Mouse (Mus musculus): ENCODE results near the gene Coro2b. TPM values are rescaled to one million over a fixed set of nuclear protein-coding genes. Genes with fewer than 3 reads are reported as not detected.

Gene Coro2b
- polyA plus RNA-seq, 1 experiment from 2014 or later = 15.3 TPM

DNA sequence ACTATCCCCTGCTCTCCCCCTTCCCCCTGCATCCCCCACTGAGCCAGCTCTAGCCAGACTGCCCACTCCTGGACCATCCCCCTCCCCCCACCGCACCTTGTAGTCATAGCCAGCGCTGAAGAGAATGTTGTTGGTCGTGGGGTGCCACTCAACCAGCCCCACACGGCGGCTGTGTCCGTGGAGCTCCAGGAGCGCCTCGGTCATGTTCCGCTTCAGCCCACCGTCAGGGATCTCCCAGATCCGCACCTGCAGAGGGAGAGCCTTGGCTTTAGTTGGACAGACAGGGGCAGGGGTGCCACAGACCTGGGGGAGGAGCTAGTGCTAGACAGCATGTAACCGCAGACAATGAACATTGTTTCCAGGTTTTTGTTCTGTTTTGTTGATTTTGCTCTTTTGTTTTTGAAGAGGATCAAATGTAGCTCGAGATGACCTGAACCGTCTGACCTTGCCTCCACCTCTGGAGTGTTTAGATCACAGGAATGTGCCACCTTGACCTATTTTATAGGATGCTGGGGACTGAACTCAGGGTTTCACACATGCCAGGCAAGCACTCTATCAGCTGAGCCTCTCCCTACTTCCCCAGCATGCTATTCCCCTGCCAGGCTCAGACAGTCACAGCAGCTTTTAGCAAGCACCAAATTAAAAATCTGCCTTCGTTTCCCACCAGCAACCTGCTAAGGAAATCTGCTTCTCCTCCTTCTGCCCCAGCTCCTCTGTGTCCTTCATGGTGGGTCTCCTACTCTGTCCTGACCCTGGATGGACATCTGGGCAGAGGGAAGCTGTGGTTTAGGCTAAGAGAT, 104.4 kb downstream of the Coro2b start:
- Histone ChIP-seq H3K9ac (ENCODE audit: low read length) (no peak overlapping the region), H3K36me3 (ENCODE audit: control insufficient read depth, insufficient read depth, low read length) (0 out of 2 replicates have a peak, but pooled peaks cover 3% of the 10 kb centered on the region), H3K27ac (ENCODE audit: low read depth, low read length) (no peak overlapping the region), H3K4me3 (ENCODE audit: low read depth, low read length) (no peak overlapping the region), H3K4me2 (no peak overlapping the region), H3K27me3 (ENCODE audit: control insufficient read depth, insufficient read depth, low read length) (no peaks in the 10 kb centered on the region), H3K4me1 (ENCODE audit: control insufficient read depth, insufficient read depth, low read length) (peaks cover 7% of the 10 kb centered on the region), H3K9me3 (ENCODE audit: control insufficient read depth, low read length) (no peaks in the 10 kb centered on the region; the same call in 1 of the 2 replicates)
- ATAC-seq (ENCODE audit: low FRiP score) (no peak), DNase-seq (ENCODE audit: low spot score, missing footprints) (peak; percentile 73)
- 67% methylated on average over 15 of the region's 15 CpGs for WGBS

DNA sequence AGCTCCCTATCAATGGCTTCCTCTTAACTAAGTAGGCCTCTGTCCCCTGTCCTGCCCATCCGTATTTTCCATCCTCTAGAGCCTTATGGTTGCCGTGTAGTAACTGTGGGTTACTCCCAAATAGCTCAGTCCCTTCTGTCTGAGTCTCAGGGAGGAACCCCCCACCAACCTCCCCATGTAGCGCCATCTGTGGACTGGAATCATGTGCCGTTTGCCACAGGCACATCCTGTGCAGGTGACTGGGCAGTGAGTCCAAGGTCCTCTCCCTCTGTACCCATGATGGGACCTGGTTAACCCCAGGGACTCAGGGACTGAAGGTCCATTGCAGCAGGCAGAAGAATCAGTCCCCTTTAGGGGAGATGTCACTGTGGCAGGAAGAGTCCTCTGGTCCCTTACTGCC, 106.1 kb downstream of the Coro2b start:
- H3K9me3 ChIP-seq (ENCODE audit: control insufficient read depth, low read length) = no peaks in the 10 kb centered on the region; the same call in 1 of the 2 replicates
- ATAC-seq (ENCODE audit: low FRiP score) (no peak), DNase-seq (ENCODE audit: low spot score, missing footprints) (peak; percentile 37)
- H3K4me3 ChIP-seq (ENCODE audit: low read depth, low read length) = no peak overlapping the region
- H3K4me2 ChIP-seq = no peak overlapping the region
- peaks cover under 1% of the 10 kb centered on the region for H3K4me1 ChIP-seq (ENCODE audit: control insufficient read depth, insufficient read depth, low read length)
- H3K9ac ChIP-seq (ENCODE audit: low read length) = no peak overlapping the region
- no peaks in the 10 kb centered on the region for H3K27me3 ChIP-seq (ENCODE audit: control insufficient read depth, insufficient read depth, low read length)
- H3K27ac ChIP-seq (ENCODE audit: low read depth, low read length) = no peak overlapping the region
- WGBS = 90% methylated on average over 4 of the region's 4 CpGs
- H3K36me3 ChIP-seq (ENCODE audit: control insufficient read depth, insufficient read depth, low read length) = 0 out of 2 replicates have a peak, but pooled peaks cover 3% of the 10 kb centered on the region

DNA sequence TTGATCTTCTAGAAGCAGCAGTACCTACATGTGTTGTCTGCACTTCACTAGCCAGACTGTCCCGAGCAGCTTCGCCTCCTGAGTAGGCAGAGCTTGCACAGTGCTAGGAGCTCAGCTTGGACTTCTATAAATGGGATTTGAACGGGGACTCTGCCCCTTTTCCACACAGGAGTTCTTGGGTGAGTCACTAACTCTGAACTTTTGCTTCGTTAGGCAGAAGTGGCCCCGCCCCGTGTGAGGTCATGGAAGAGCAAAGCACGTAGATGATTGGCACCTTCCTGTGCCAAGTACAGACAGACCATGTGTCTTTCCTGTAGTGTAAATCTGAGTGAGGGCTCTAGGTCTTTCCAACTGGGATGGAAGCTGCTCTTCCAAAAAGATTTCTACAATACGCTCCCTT, 109.8 kb downstream of the Coro2b start:
- no peak overlapping the region for H3K4me2 ChIP-seq
- ATAC-seq (ENCODE audit: low FRiP score) = no peak
- 0 out of 2 replicates have a peak, but pooled peaks cover 3% of the 10 kb centered on the region for H3K36me3 ChIP-seq (ENCODE audit: control insufficient read depth, insufficient read depth, low read length)
- no peaks in the 10 kb centered on the region; the same call in 1 of the 2 replicates for H3K9me3 ChIP-seq (ENCODE audit: control insufficient read depth, low read length)
- H3K4me3 ChIP-seq (ENCODE audit: low read depth, low read length) = no peak overlapping the region
- H3K27ac ChIP-seq (ENCODE audit: low read depth, low read length) = no peak overlapping the region
- WGBS = 93% methylated on average over 8 of the region's 8 CpGs
- H3K4me1 ChIP-seq (ENCODE audit: control insufficient read depth, insufficient read depth, low read length) = no peaks in the 10 kb centered on the region
- peak; percentile 26 for DNase-seq (ENCODE audit: low spot score, missing footprints)
- H3K9ac ChIP-seq (ENCODE audit: low read length) = no peak overlapping the region
- H3K27me3 ChIP-seq (ENCODE audit: control insufficient read depth, insufficient read depth, low read length) = no peaks in the 10 kb centered on the region

DNA sequence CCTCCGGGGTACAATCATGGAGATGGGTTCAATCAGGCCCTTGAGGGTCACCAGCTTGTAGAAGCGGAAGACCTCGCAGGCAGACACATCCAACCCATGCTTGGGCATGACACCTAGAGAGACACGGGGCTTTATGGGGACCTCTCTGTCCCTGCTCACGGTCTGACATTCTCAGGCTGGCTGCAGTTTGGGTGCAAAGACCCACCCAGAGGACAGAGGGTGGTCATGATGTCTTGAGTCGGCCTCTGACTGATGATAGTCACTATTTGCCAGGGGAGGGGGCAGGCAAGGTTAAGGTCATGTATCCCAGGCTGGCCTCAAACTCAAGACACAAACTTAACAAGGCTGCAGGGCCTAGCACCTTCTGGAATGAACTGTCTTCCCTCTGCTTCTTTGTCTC, 110.3 kb downstream of the Coro2b start:
- Histone ChIP-seq H3K27ac (ENCODE audit: low read depth, low read length) (no peak overlapping the region), H3K9me3 (ENCODE audit: control insufficient read depth, low read length) (no peaks in the 10 kb centered on the region; the same call in 1 of the 2 replicates), H3K4me2 (no peak overlapping the region), H3K36me3 (ENCODE audit: control insufficient read depth, insufficient read depth, low read length) (0 out of 2 replicates have a peak, but pooled peaks cover 3% of the 10 kb centered on the region), H3K9ac (ENCODE audit: low read length) (no peak overlapping the region), H3K27me3 (ENCODE audit: control insufficient read depth, insufficient read depth, low read length) (no peaks in the 10 kb centered on the region), H3K4me3 (ENCODE audit: low read depth, low read length) (no peak overlapping the region), H3K4me1 (ENCODE audit: control insufficient read depth, insufficient read depth, low read length) (no peaks in the 10 kb centered on the region)
- WGBS = 92% methylated on average over 6 of the region's 6 CpGs
- ATAC-seq (ENCODE audit: low FRiP score) = no peak
- peak; percentile 44 for DNase-seq (ENCODE audit: low spot score, missing footprints)

DNA sequence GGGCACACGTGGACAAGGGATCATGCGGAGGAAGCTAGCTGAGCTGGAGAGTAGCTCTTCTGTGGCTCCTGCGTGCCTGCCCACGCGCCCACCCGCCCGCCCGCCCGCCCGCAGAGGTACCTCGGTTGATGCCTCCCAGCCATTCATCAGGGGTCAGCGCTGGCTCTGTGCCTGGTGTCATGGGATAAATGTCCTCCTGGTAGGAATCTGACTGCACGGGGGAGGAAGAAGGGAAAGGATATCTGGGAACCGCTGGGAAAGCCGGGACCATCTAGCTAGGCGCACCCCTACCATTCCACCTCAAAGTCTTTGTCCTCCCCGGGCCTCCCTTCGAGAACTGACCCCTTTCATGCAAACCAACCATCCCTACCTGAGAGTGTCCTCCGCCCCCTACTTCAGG, 110.8 kb downstream of the Coro2b start:
- no peaks in the 10 kb centered on the region; the same call in 1 of the 2 replicates for H3K9me3 ChIP-seq (ENCODE audit: control insufficient read depth, low read length)
- H3K9ac ChIP-seq (ENCODE audit: low read length) = no peak overlapping the region
- no peak for ATAC-seq (ENCODE audit: low FRiP score)
- no peak for DNase-seq (ENCODE audit: low spot score, missing footprints)
- no peak overlapping the region for H3K4me2 ChIP-seq
- no peaks in the 10 kb centered on the region for H3K27me3 ChIP-seq (ENCODE audit: control insufficient read depth, insufficient read depth, low read length)
- 94% methylated on average over 19 of the region's 19 CpGs for WGBS
- no peak overlapping the region for H3K27ac ChIP-seq (ENCODE audit: low read depth, low read length)
- 0 out of 2 replicates have a peak, but pooled peaks cover 3% of the 10 kb centered on the region for H3K36me3 ChIP-seq (ENCODE audit: control insufficient read depth, insufficient read depth, low read length)
- H3K4me3 ChIP-seq (ENCODE audit: low read depth, low read length) = no peak overlapping the region
- H3K4me1 ChIP-seq (ENCODE audit: control insufficient read depth, insufficient read depth, low read length) = 0 out of 2 replicates have a peak, but pooled peaks cover 3% of the 10 kb centered on the region

DNA sequence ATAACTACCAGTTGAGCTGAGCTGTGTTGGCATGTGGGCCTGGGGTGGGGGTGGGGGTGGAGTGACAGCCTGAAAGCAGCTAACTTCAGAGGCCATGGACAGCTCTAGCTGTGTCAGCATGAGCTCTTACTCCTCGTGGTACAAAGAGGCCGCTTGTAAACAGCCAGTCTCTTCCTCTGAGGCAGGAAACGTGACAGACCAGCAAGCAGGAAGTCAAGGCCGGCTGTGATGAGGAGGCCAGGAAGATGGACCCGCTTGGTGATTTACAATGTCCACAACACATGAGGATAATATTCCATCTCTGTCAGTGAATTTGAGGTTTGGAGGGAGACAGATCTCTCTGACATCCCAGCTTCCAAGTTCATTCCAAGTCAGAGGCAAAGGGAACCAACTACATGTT, 111.6 kb downstream of the Coro2b start:
- H3K9me3 ChIP-seq (ENCODE audit: control insufficient read depth, low read length) = no peaks in the 10 kb centered on the region; the same call in 1 of the 2 replicates
- DNase-seq (ENCODE audit: low spot score, missing footprints) = peak; percentile 60
- no peak overlapping the region for H3K27ac ChIP-seq (ENCODE audit: low read depth, low read length)
- no peak overlapping the region for H3K4me3 ChIP-seq (ENCODE audit: low read depth, low read length)
- WGBS = 76% methylated on average over 5 of the region's 5 CpGs
- no peaks in the 10 kb centered on the region for H3K27me3 ChIP-seq (ENCODE audit: control insufficient read depth, insufficient read depth, low read length)
- no peak for ATAC-seq (ENCODE audit: low FRiP score)
- no peak overlapping the region for H3K9ac ChIP-seq (ENCODE audit: low read length)
- H3K4me2 ChIP-seq = no peak overlapping the region
- H3K36me3 ChIP-seq (ENCODE audit: control insufficient read depth, insufficient read depth, low read length) = 0 out of 2 replicates have a peak, but pooled peaks cover 3% of the 10 kb centered on the region
- 0 out of 2 replicates have a peak, but pooled peaks cover 3% of the 10 kb centered on the region for H3K4me1 ChIP-seq (ENCODE audit: control insufficient read depth, insufficient read depth, low read length)

DNA sequence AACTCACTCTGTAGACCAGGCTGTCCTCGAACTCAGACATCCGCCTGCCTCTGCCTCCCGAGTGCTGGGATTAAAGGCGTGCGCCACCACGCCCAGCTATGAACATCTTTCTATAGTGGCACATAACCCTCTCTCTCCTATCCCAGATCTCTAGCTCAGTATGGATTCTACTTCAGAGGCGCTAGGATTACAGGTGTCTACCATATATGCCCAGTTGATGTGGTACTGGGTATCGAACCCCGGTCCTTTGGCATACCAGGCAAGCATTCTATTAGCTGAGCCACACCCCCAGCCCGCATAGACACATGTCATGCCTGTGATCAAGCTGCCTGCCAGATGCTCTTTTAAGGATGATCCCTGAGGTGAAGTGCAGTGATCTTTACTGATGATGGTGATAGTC, 113.0 kb downstream of the Coro2b start:
- ATAC-seq (ENCODE audit: low FRiP score) (no peak), DNase-seq (ENCODE audit: low spot score, missing footprints) (peak; percentile 67)
- H3K4me3 ChIP-seq (ENCODE audit: low read depth, low read length) = no peak overlapping the region
- H3K36me3 ChIP-seq (ENCODE audit: control insufficient read depth, insufficient read depth, low read length) = 0 out of 2 replicates have a peak, but pooled peaks cover 3% of the 10 kb centered on the region
- peaks cover under 1% of the 10 kb centered on the region; the same call in 1 of the 2 replicates for H3K9me3 ChIP-seq (ENCODE audit: control insufficient read depth, low read length)
- no peak overlapping the region for H3K9ac ChIP-seq (ENCODE audit: low read length)
- no peak overlapping the region for H3K27ac ChIP-seq (ENCODE audit: low read depth, low read length)
- H3K27me3 ChIP-seq (ENCODE audit: control insufficient read depth, insufficient read depth, low read length) = no peaks in the 10 kb centered on the region
- H3K4me2 ChIP-seq = no peak overlapping the region
- 0 out of 2 replicates have a peak, but pooled peaks cover 3% of the 10 kb centered on the region for H3K4me1 ChIP-seq (ENCODE audit: control insufficient read depth, insufficient read depth, low read length)
- 94% methylated on average over 10 of the region's 10 CpGs for WGBS

DNA sequence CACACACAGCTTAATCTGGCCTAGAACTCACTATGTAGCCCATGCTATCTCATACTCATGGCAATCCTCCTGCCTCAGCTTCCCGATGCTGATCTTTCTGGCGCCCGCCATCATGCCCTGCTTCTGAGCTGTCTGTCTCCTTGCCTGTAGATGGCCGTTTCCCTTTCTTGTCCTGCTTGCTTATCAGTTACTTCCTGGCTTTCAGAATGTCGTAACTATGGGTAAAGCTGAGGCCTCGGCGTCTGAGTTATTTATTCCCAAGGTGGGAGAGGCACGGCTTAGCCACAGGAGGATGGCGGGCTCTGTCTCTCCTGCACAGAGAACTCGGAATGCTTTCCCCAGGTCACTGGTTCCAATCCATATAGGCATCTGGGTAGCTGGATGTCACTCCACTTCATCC, 113.9 kb downstream of the Coro2b start:
- H3K9me3 ChIP-seq (ENCODE audit: control insufficient read depth, low read length) = peaks cover 4% of the 10 kb centered on the region; the same call in 1 of the 2 replicates
- no peak overlapping the region for H3K4me3 ChIP-seq (ENCODE audit: low read depth, low read length)
- 0 out of 2 replicates have a peak, but pooled peaks cover 3% of the 10 kb centered on the region for H3K36me3 ChIP-seq (ENCODE audit: control insufficient read depth, insufficient read depth, low read length)
- ATAC-seq (ENCODE audit: low FRiP score) = no peak
- no peak overlapping the region for H3K27ac ChIP-seq (ENCODE audit: low read depth, low read length)
- H3K27me3 ChIP-seq (ENCODE audit: control insufficient read depth, insufficient read depth, low read length) = no peaks in the 10 kb centered on the region
- peak; percentile 57 for DNase-seq (ENCODE audit: low spot score, missing footprints)
- 85% methylated on average over 10 of the region's 10 CpGs for WGBS
- 0 out of 2 replicates have a peak, but pooled peaks cover 3% of the 10 kb centered on the region for H3K4me1 ChIP-seq (ENCODE audit: control insufficient read depth, insufficient read depth, low read length)
- no peak overlapping the region for H3K9ac ChIP-seq (ENCODE audit: low read length)
- no peak overlapping the region for H3K4me2 ChIP-seq

DNA sequence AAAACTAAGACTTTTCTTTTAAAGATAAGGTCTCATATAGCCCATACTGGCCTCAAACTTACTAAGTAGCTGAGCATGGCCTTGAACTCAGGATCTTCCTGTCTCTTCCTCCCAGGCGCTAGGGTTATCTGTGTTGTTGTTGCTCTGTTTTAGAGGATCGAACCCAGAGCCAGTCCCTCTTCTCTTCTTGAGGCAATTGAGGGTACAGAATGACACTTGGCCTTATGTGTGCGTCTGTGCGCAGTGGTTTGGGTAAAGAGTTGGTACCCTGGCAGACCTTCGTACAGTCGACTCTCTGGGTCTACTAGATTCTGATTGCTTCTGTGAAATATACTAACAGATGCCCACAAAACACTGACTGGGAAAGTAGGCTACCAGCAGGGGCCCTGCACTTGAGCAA, 114.9 kb downstream of the Coro2b start:
- Histone ChIP-seq H3K27me3 (ENCODE audit: control insufficient read depth, insufficient read depth, low read length) (no peaks in the 10 kb centered on the region), H3K9me3 (ENCODE audit: control insufficient read depth, low read length) (peaks cover 4% of the 10 kb centered on the region; the same call in 1 of the 2 replicates), H3K4me3 (ENCODE audit: low read depth, low read length) (no peak overlapping the region), H3K36me3 (ENCODE audit: control insufficient read depth, insufficient read depth, low read length) (no peaks in the 10 kb centered on the region), H3K9ac (ENCODE audit: low read length) (no peak overlapping the region), H3K4me2 (no peak overlapping the region), H3K4me1 (ENCODE audit: control insufficient read depth, insufficient read depth, low read length) (0 out of 2 replicates have a peak, but pooled peaks cover 3% of the 10 kb centered on the region), H3K27ac (ENCODE audit: low read depth, low read length) (no peak overlapping the region)
- ATAC-seq (ENCODE audit: low FRiP score) (no peak), DNase-seq (ENCODE audit: low spot score, missing footprints) (peak; percentile 66)
- 96% methylated on average over 6 of the region's 6 CpGs for WGBS
